Mouse (Mus musculus) small intestine, adult 2 months (tissue): ENCODE results near the gene Btbd2. TPM values are rescaled to one million over a fixed set of nuclear protein-coding genes. Genes with fewer than 3 reads are reported as not detected.

Experiments used
- H3K27ac ChIP-seq: fragments of 200-500 bp; 2 replicates; pipeline ENCODE4 v1.5.1; 2012; ENCODE audit warnings: low read depth, low read length, control low read depth, inconsistent platforms; ENCODE audit not compliant: insufficient read depth
- H3K27me3 ChIP-seq: fragments of 200-500 bp; 2 replicates; pipeline ENCODE4 v1.6.1; 2012; ENCODE audit warnings: mild to moderate bottlenecking, moderate library complexity, low read length, inconsistent platforms; ENCODE audit not compliant: control insufficient read depth, insufficient read depth
- H3K36me3 ChIP-seq: fragments of 200-500 bp; 2 replicates; pipeline ENCODE4 v1.6.1; 2012; ENCODE audit warnings: mild to moderate bottlenecking, low read length, control low read depth, inconsistent platforms; ENCODE audit not compliant: control insufficient read depth, insufficient read depth
- H3K4me1 ChIP-seq: fragments of 200-500 bp; 2 replicates; pipeline ENCODE4 v1.6.1; 2012; ENCODE audit warnings: low read length, inconsistent platforms, mixed read lengths; ENCODE audit not compliant: control insufficient read depth, insufficient read depth, insufficient read length
- H3K4me3 ChIP-seq: fragments of 200-500 bp; 2 replicates; pipeline ENCODE4 v1.5.1; 2012; ENCODE audit warnings: low read depth, mild to moderate bottlenecking, control low read depth, inconsistent platforms, low read length, moderate library complexity
- CTCF ChIP-seq: fragments of 200-500 bp; IDR thresholded peaks from 2 replicates; pipeline ENCODE4 v1.5.1; 2012; ENCODE audit warnings: low read depth, mild to moderate bottlenecking, control low read depth, inconsistent platforms, low read length, moderate library complexity, mixed read lengths; ENCODE audit not compliant: insufficient replicate concordance, insufficient read length; ENCODE audit errors: extremely low read depth
- POLR2A ChIP-seq: fragments of 200-500 bp; IDR thresholded peaks from 2 replicates; pipeline ENCODE4 v1.6.1; 2012; ENCODE audit warnings: low read depth, mild to moderate bottlenecking, control low read depth, inconsistent platforms, low read length, moderate library complexity
- WGBS: fragments of 180-500 bp; shearing (Covaris S2); methylation state at CpG from one replicate; pipeline ENCODE4 v1.1.7; 2018; 5-methylcytosine and 5-hydroxymethylcytosine counted together
- polyA plus RNA-seq: library from polyadenylated mRNA; depleted of rRNA; stranded (reverse); fragments of >200 nt; gene quantifications from 2 replicates; pipeline ENCODE4 v1.2.3, GENCODE M21; 2012

Btbd2 gene
- polyA plus RNA-seq, 1 experiment = 84.1 TPM

GRCm38 (mm10) chr10:80696502-80697392, 39.9 kb upstream of the Btbd2 start:
- 0 out of 2 replicates have a peak overlapping the region, but pooled peaks have one; percentile 12 for H3K4me3 ChIP-seq
- 60% methylated on average over 12 of the region's 12 CpGs for WGBS
- no peak for TF ChIP-seq CTCF
- H3K27me3 ChIP-seq = no peaks in the 10 kb centered on the region
- peak overlapping the region; percentile 88 for H3K27ac ChIP-seq
- peaks cover 28% of the 10 kb centered on the region for H3K4me1 ChIP-seq
- H3K36me3 ChIP-seq = peaks cover 3% of the 10 kb centered on the region; the same call in 1 of the 2 replicates

- H3K36me3 ChIP-seq = peaks cover 4% of the 10 kb centered on the region; the same call in 1 of the 2 replicates
- WGBS = 69% methylated on average over 10 of the region's 10 CpGs
- H3K4me1 ChIP-seq = peaks cover 26% of the 10 kb centered on the region
- H3K27me3 ChIP-seq = no peaks in the 10 kb centered on the region
- H3K27ac ChIP-seq = peak overlapping the region; percentile 88
- H3K4me3 ChIP-seq = no peak overlapping the region
- no peak for TF ChIP-seq CTCF
- TF ChIP-seq POLR2A = no peak
Measured at GRCm38 (mm10) chr10:80695801-80696501, 39.1 kb upstream of the Btbd2 start.

GRCm38 (mm10) chr10:80695186-80695585, 38.3 kb upstream of the Btbd2 start:
- WGBS = 43% methylated on average over 2 of the region's 2 CpGs
- TF ChIP-seq POLR2A (no peak), CTCF (no peak)
- H3K36me3 ChIP-seq = peaks cover 11% of the 10 kb centered on the region; the same call in 1 of the 2 replicates
- H3K27me3 ChIP-seq = no peaks in the 10 kb centered on the region
- H3K4me3 ChIP-seq = no peak overlapping the region
- H3K4me1 ChIP-seq = peaks cover 23% of the 10 kb centered on the region
- H3K27ac ChIP-seq = peak overlapping the region; percentile 93

- Histone ChIP-seq H3K4me3 (no peak overlapping the region), H3K4me1 (peaks cover 21% of the 10 kb centered on the region), H3K27me3 (no peaks in the 10 kb centered on the region), H3K27ac (peak overlapping the region; percentile 93), H3K36me3 (peaks cover 19% of the 10 kb centered on the region)
- no peak for TF ChIP-seq POLR2A
- TF ChIP-seq CTCF = no peak
- WGBS = 88% methylated on average over 13 of the region's 13 CpGs
Measured at GRCm38 (mm10) chr10:80694159-80694938, 37.5 kb upstream of the Btbd2 start.

- peak overlapping the region; percentile 93 for H3K27ac ChIP-seq
- TF ChIP-seq POLR2A = no peak
- TF ChIP-seq CTCF = no peak
- no peaks in the 10 kb centered on the region for H3K27me3 ChIP-seq
- 83% methylated on average over 12 of the region's 12 CpGs for WGBS
- peaks cover 22% of the 10 kb centered on the region for H3K36me3 ChIP-seq
- no peak overlapping the region for H3K4me3 ChIP-seq
- H3K4me1 ChIP-seq = peaks cover 21% of the 10 kb centered on the region
Measured at GRCm38 (mm10) chr10:80693401-80694045, 36.7 kb upstream of the Btbd2 start.

- no peak overlapping the region for H3K4me3 ChIP-seq
- WGBS = 80% methylated on average over 14 of the region's 14 CpGs
- peaks cover 22% of the 10 kb centered on the region for H3K36me3 ChIP-seq
- peak overlapping the region; percentile 93 for H3K27ac ChIP-seq
- peaks cover 21% of the 10 kb centered on the region for H3K4me1 ChIP-seq
- TF ChIP-seq CTCF = no peak
- TF ChIP-seq POLR2A = no peak
- H3K27me3 ChIP-seq = no peaks in the 10 kb centered on the region
Measured at GRCm38 (mm10) chr10:80692249-80693165, 35.6 kb upstream of the Btbd2 start.
